Mouse (Mus musculus) retina, adult 2 months (tissue): ENCODE data around the gene Klc3.
A peak's percentile ranks its signal among the peaks of the same experiment; 100 is the strongest.

ENCODE experiments used
- DNase-seq: peaks from one replicate; pipeline ENCODE4 v3.0.0-alpha.2; 2012; ENCODE audit warnings: low read depth, low spot score

Gene Klc3

GRCm38 (mm10) chr7:19409753-19410152 lies 5.8 kb upstream of the Klc3 start:
- DNase-seq: no peak

GRCm38 (mm10) chr7:19405417-19405816 lies 1.5 kb upstream of the Klc3 start:
- DNase-seq: no peak

- no peak for DNase-seq
These were observed 572 bp upstream of the Klc3 start, which contains the start of gene Ckm for GRCm38 (mm10) chr7:19404476-19404875. Ckm (plus strand) TSS chr7:19404776.

- no peak for DNase-seq
These were observed 1.3 kb downstream of the Klc3 start for GRCm38 (mm10) chr7:19402535-19403112.

GRCm38 (mm10) chr7:19400946-19401345 lies 3.0 kb downstream of the Klc3 start:
- no peak for DNase-seq

GRCm38 (mm10) chr7:19399496-19400280 lies 4.2 kb downstream of the Klc3 start:
- peak; percentile 57 for DNase-seq

- DNase-seq: no peak
These were observed 9.4 kb downstream of the Klc3 start for GRCm38 (mm10) chr7:19394484-19394883.

GRCm38 (mm10) chr7:19388699-19389413 lies 15.0 kb downstream of the Klc3 start:
- DNase-seq: peak; percentile 86

GRCm38 (mm10) chr7:19383708-19384107 lies 20.2 kb downstream of the Klc3 start:
- DNase-seq: no peak

GRCm38 (mm10) chr7:19382166-19382541 lies 21.8 kb downstream of the Klc3 start:
- no peak for DNase-seq

- DNase-seq: peak; percentile 97
These were observed 22.3 kb downstream of the Klc3 start, which contains the start of gene Ercc2 for GRCm38 (mm10) chr7:19381377-19382165. Ercc2 (plus strand) TSS chr7:19382010.

GRCm38 (mm10) chr7:19378049-19378448 lies 25.9 kb downstream of the Klc3 start:
- no peak for DNase-seq

- no peak for DNase-seq
These were observed 27.9 kb downstream of the Klc3 start for GRCm38 (mm10) chr7:19376019-19376418.

GRCm38 (mm10) chr7:19375368-19375767 lies 28.5 kb downstream of the Klc3 start:
- DNase-seq: no peak

- no peak for DNase-seq
These were observed 30.5 kb downstream of the Klc3 start for GRCm38 (mm10) chr7:19373367-19373766.

GRCm38 (mm10) chr7:19369823-19370425 lies 34.0 kb downstream of the Klc3 start:
- DNase-seq: no peak

GRCm38 (mm10) chr7:19368380-19368779 lies 35.5 kb downstream of the Klc3 start:
- no peak for DNase-seq

- no peak for DNase-seq
These were observed 38.5 kb downstream of the Klc3 start for GRCm38 (mm10) chr7:19365376-19365775.

- DNase-seq: no peak
These were observed 40.0 kb downstream of the Klc3 start for GRCm38 (mm10) chr7:19363881-19364280.

GRCm38 (mm10) chr7:19362276-19362675 lies 41.6 kb downstream of the Klc3 start:
- no peak for DNase-seq

GRCm38 (mm10) chr7:19361720-19362119 lies 42.2 kb downstream of the Klc3 start:
- no peak for DNase-seq
